Mouse (Mus musculus) thymus, postnatal 10 days (tissue): ENCODE data around the gene Gm27021.

Source experiments
- DNase-seq, 2 experiments: peaks; one replicate each; pipeline ENCODE4 v3.0.0; 2021; ENCODE audit warnings: low spot score in 2 of 2

Gene Gm27021

GRCm38 (mm10) chr8:120599504-120599903, 68.4 kb downstream of the Gm27021 start:
- peak; percentile 64 to 83 for DNase-seq

GRCm38 (mm10) chr8:120598579-120598978, 69.3 kb downstream of the Gm27021 start:
- no peak for DNase-seq

GRCm38 (mm10) chr8:120595963-120596362, 71.9 kb downstream of the Gm27021 start:
- DNase-seq = peak; percentile 50 to 76

GRCm38 (mm10) chr8:120594571-120594970, 73.3 kb downstream of the Gm27021 start:
- DNase-seq = no peak

- no peak for DNase-seq
These were observed 76.1 kb downstream of the Gm27021 start for GRCm38 (mm10) chr8:120591587-120592292.

GRCm38 (mm10) chr8:120589921-120590320, 78.0 kb downstream of the Gm27021 start:
- no peak for DNase-seq

- DNase-seq = peak; percentile 98 to 99
These were observed 78.7 kb downstream of the Gm27021 start, which contains the start of gene Gins2 for GRCm38 (mm10) chr8:120588908-120589771. TSS of gene Gins2 (minus strand) at chr8:120589304.

- DNase-seq = no peak
These were observed 82.4 kb downstream of the Gm27021 start for GRCm38 (mm10) chr8:120585521-120585920.

- DNase-seq = no peak
These were observed 86.1 kb downstream of the Gm27021 start for GRCm38 (mm10) chr8:120581811-120582210.

- no peak for DNase-seq
These were observed 86.5 kb downstream of the Gm27021 start for GRCm38 (mm10) chr8:120581329-120581728.

GRCm38 (mm10) chr8:120580336-120581000, 87.4 kb downstream of the Gm27021 start:
- DNase-seq = no peak

GRCm38 (mm10) chr8:120577821-120578220, 90.1 kb downstream of the Gm27021 start:
- DNase-seq = no peak

GRCm38 (mm10) chr8:120575801-120576200, 92.1 kb downstream of the Gm27021 start:
- DNase-seq = no peak

GRCm38 (mm10) chr8:120574941-120575340, 92.9 kb downstream of the Gm27021 start:
- DNase-seq = no peak

GRCm38 (mm10) chr8:120573866-120574265, 94.0 kb downstream of the Gm27021 start:
- DNase-seq = no peak

- DNase-seq = no peak
These were observed 95.3 kb downstream of the Gm27021 start for GRCm38 (mm10) chr8:120572534-120572933.

- DNase-seq = no peak
These were observed 96.3 kb downstream of the Gm27021 start for GRCm38 (mm10) chr8:120571561-120571960.

GRCm38 (mm10) chr8:120569939-120570715, 97.8 kb downstream of the Gm27021 start:
- DNase-seq = peak; percentile 54 to 81

- no peak for DNase-seq
These were observed 98.8 kb downstream of the Gm27021 start for GRCm38 (mm10) chr8:120569123-120569522.

- DNase-seq = no peak
These were observed 99.6 kb downstream of the Gm27021 start for GRCm38 (mm10) chr8:120568164-120568798.

- DNase-seq = no peak
These were observed 100.1 kb downstream of the Gm27021 start for GRCm38 (mm10) chr8:120567731-120568130.
